Mouse (Mus musculus): Measurements from ENCODE around the gene Tapbpl. TPM values are rescaled to one million over a fixed set of nuclear protein-coding genes. Genes with fewer than 3 reads are reported as not detected.

Tapbpl gene
- total RNA-seq, 2 experiments from 2014 or later: 4.1 to 4.4 TPM

- no peak for DNase-seq (ENCODE audit: low spot score in 2 of 2)
Observed at GRCm38 (mm10) chr6:125240617-125241016, 9.0 kb upstream of the Tapbpl start.

GRCm38 (mm10) chr6:125239547-125239946 is 7.9 kb upstream of the Tapbpl start:
- DNase-seq (ENCODE audit: low spot score in 2 of 2): no peak

- DNase-seq (ENCODE audit: low spot score in 2 of 2): no peak
Observed at GRCm38 (mm10) chr6:125238396-125238795, 6.7 kb upstream of the Tapbpl start.

GRCm38 (mm10) chr6:125237421-125237820 is 5.8 kb upstream of the Tapbpl start:
- no peak for DNase-seq (ENCODE audit: low spot score in 2 of 2)

- no peak for DNase-seq (ENCODE audit: low spot score in 2 of 2)
Observed at GRCm38 (mm10) chr6:125236782-125237181, 5.1 kb upstream of the Tapbpl start, which contains the start of gene Cd27. Cd27 (minus strand) TSS chr6:125237010.

- no peak for DNase-seq (ENCODE audit: low spot score in 2 of 2)
Observed at GRCm38 (mm10) chr6:125236341-125236740, 4.7 kb upstream of the Tapbpl start.

- DNase-seq (ENCODE audit: low spot score in 2 of 2): no peak
Observed at GRCm38 (mm10) chr6:125234520-125234828, 2.8 kb upstream of the Tapbpl start.

- no peak for DNase-seq (ENCODE audit: low spot score in 2 of 2)
Observed at GRCm38 (mm10) chr6:125233816-125234519, 2.3 kb upstream of the Tapbpl start.

GRCm38 (mm10) chr6:125232516-125232915 is 856 bp upstream of the Tapbpl start:
- no peak for DNase-seq (ENCODE audit: low spot score in 2 of 2)

- DNase-seq (ENCODE audit: low spot score in 2 of 2): no peak
Observed at GRCm38 (mm10) chr6:125232045-125232437, 381 bp upstream of the Tapbpl start.

GRCm38 (mm10) chr6:125230571-125230970 is 1.1 kb downstream of the Tapbpl start:
- DNase-seq (ENCODE audit: low spot score in 2 of 2): no peak

- peak in 1 of 2 experiments; percentile 53 for DNase-seq (ENCODE audit: low spot score in 2 of 2)
Observed at GRCm38 (mm10) chr6:125225518-125226115, 6.0 kb downstream of the Tapbpl start.

GRCm38 (mm10) chr6:125222577-125222976 is 9.1 kb downstream of the Tapbpl start:
- DNase-seq (ENCODE audit: low spot score in 2 of 2): no peak

- DNase-seq (ENCODE audit: low spot score in 2 of 2): no peak
Observed at GRCm38 (mm10) chr6:125222146-125222545, 9.5 kb downstream of the Tapbpl start.

- no peak for DNase-seq (ENCODE audit: low spot score in 2 of 2)
Observed at GRCm38 (mm10) chr6:125221115-125221745, 10.4 kb downstream of the Tapbpl start.

GRCm38 (mm10) chr6:125218963-125219362 is 12.7 kb downstream of the Tapbpl start:
- peak in 1 of 2 experiments; percentile 77 for DNase-seq (ENCODE audit: low spot score in 2 of 2)

GRCm38 (mm10) chr6:125217899-125218298 is 13.8 kb downstream of the Tapbpl start:
- peak in 1 of 2 experiments; percentile 68 for DNase-seq (ENCODE audit: low spot score in 2 of 2)

GRCm38 (mm10) chr6:125216898-125217297 is 14.8 kb downstream of the Tapbpl start:
- DNase-seq (ENCODE audit: low spot score in 2 of 2): no peak

GRCm38 (mm10) chr6:125215148-125215954 is 16.3 kb downstream of the Tapbpl start, which contains the start of gene Vamp1:
Vamp1 (plus strand) TSS chr6:125215551.
- DNase-seq (ENCODE audit: low spot score in 2 of 2): peak; percentile 90 to 96

GRCm38 (mm10) chr6:125213715-125214114 is 17.9 kb downstream of the Tapbpl start:
- DNase-seq (ENCODE audit: low spot score in 2 of 2): no peak

GRCm38 (mm10) chr6:125213129-125213528 is 18.5 kb downstream of the Tapbpl start:
- DNase-seq (ENCODE audit: low spot score in 2 of 2): no peak

GRCm38 (mm10) chr6:125212621-125213020 is 19.0 kb downstream of the Tapbpl start:
- no peak for DNase-seq (ENCODE audit: low spot score in 2 of 2)
